Mouse (Mus musculus): ENCODE results near the gene Npr3.
"Not testable (repeated sequence)": the region's sequence is repeated elsewhere in the genome, so short reads cannot be mapped to it uniquely, and the experiment has no call there.

Gene Npr3

DNA sequence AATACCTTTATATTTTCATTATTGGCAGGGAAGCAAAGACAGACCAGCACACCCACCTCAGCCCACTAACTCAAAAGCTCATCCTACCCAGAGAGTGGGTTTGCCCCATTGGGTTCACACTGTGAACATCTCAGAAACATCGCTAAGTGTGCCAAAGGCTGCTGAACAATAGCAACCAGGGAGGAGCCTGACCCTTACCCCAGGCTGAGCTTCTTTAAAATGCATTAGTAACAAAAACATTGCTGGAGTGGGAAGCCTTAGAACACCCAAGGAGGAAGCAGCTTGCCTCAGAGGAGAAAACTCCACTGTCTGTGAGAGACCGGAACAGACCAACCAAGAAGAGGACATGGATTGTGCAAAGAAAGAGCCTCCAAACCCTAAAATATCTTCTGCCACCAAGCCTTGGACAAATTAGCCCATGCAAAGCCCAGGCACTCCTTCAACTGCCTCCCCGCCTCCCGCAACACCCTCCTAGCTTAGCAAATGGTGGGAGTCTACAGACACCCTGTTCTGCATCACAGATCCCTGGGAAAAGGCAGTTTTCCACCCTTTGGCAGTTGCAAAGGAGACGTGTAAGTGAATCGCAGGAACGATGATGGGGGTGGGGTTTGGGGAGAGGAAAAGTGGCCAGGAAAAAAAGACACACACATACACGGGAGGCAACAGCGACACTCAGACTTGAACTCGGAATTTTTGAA is 24.4 kb downstream of the Npr3 start:
- DNase-seq (ENCODE audit: low spot score): no peak

DNA sequence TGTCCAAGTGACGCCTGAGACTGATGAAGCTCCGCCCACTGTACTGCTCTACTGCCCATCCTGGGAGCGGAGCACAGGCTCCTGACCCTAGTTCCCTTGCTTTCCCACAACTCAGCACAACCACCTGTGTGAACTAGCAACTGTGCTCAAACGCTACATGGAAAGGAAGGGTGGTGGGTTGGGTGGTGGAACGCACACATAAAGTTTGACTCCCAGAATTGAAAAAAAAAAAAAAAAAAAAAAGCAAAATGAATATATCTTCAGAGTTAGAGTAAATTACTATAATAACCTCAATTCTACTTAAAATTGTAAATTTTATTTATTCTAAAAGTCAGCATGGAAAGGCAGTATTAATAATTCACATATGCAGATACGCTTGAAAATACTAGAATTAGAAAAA is 25.3 kb downstream of the Npr3 start:
- DNase-seq (ENCODE audit: low spot score): no peak

- no peak for DNase-seq (ENCODE audit: low spot score)
Observed at GRCm38 (mm10) chr15:11878334-11878733, 28.8 kb downstream of the Npr3 start.

DNA sequence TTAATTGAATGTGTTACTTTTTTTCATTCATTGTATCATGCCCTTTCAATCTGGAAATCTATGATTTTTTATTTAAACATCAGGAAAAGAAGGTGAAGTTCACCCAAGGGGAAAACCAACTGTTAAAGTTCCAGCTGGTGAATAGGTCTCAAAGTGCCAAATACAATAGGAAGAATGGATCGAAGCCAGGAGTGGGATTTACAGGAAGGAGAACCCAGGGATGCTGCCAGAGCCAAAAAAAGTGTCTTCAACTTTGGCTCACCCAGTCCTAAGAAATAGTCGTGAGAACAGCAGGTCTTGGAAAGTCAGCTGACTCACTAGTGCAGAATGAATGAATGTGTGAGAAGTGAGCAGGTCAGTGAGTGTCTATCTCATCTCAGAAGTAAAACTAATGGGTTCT is 29.8 kb downstream of the Npr3 start:
- DNase-seq (ENCODE audit: low spot score): no peak

GRCm38 (mm10) chr15:11866918-11867317 is 40.2 kb downstream of the Npr3 start:
- DNase-seq (ENCODE audit: low spot score): no peak

GRCm38 (mm10) chr15:11863540-11863818 is 43.6 kb downstream of the Npr3 start:
- no peak for DNase-seq (ENCODE audit: low spot score)

GRCm38 (mm10) chr15:11862785-11863539 is 44.1 kb downstream of the Npr3 start:
- DNase-seq (ENCODE audit: low spot score): no peak

DNA sequence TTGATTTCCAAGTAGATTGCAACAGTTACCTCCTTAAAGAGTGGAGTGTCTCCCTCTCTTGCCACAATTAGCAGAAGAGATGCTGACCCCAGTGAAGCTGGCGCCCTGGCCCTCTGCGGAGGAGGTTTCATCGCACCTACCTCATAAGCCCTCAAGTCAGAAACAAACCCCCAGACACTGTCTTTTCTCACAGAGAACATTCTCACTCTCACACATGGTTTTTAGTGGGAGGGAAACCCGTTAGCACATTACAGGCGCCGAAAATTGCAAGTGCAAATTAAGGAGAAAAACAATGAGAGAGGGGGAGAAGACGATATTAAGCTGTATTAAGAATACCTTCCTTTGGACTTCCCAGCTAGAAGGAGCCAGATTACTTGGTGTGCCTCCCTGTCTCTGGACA is 44.8 kb downstream of the Npr3 start:
- no peak for DNase-seq (ENCODE audit: low spot score)

GRCm38 (mm10) chr15:11860259-11860658 is 46.8 kb downstream of the Npr3 start:
- no peak for DNase-seq (ENCODE audit: low spot score)

DNA sequence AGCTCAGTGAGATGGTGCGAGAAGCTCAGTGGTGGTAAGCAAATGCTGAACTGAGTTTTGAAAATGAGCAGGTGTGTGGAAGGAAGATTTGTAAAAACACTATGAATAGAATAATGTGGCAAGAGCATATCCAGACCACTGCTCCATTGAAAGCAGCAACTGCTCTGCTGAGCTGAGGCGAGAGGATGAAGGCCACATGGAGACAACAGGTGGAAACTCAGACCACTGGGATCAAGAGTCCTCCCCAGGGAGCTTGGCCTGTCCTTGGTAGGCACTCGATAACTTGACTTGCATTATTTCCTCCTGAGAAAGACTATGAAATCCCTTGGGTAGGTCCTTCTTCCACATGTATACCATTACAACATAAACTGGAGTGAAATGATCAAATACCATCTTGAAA is 47.3 kb downstream of the Npr3 start:
- no peak for DNase-seq (ENCODE audit: low spot score)

DNA sequence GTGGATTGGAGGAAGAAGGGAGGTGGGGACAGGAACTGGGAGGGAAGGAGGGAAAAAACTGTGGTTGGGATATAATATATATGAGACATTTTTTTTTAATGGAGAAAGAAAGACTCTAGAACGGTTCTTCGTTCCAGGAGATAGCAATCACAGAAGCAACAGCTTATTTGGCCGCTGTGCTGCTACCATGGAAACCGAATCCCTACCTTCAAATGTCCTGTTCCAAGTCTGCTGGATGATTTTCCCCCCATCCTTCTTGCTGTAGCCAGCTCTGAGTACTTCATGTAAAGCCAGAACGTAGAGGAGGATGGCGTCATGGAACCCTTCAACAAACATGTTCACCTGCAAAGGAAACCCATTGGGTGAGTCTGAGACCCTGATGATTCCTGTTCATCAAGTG is 48.7 kb downstream of the Npr3 start:
- DNase-seq (ENCODE audit: low spot score): no peak

DNA sequence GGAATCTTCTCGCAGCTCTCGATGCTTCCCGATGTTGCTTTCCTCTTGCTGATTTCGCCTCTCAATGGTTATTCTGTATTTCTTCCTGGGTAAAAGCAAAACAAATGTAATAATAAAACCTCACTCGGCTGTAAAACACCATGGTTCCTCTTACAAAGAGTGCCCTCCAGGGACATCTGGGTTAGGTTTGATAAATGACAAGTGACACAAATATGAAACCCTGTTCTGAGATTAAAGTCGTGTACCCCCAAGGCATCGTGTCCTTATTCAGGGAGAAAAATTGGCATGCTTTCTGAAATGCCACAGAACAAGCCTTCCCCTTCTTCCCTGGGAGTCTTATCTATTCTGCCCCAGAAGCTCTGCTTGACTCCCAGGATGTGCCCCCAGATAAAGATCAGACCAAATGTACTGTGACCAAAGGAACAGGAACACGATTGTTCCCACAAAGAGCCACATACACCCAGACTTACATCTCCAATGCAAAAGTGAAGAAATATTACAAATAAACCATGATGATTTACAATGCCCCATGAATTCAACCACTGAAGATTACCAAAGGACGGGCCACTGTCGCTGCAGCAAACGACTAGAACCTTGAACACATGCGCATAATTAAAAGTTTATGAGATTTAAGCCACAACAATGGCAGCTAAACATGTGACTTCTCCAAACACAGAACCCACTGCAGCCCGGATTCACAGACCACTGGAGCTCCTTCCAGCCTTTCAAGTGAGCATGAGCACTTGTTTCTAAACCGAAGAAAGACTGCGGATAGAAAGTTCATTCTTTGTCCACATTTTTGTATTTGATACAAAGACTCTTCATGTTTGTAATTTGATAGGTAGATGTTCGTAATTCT is 61.7 kb downstream of the Npr3 start:
- no peak for DNase-seq (ENCODE audit: low spot score)

- no peak for DNase-seq (ENCODE audit: low spot score)
Observed at GRCm38 (mm10) chr15:11844115-11844514, 63.0 kb downstream of the Npr3 start.

- DNase-seq (ENCODE audit: low spot score): no peak
Observed at GRCm38 (mm10) chr15:11841828-11842227, 65.3 kb downstream of the Npr3 start.

DNA sequence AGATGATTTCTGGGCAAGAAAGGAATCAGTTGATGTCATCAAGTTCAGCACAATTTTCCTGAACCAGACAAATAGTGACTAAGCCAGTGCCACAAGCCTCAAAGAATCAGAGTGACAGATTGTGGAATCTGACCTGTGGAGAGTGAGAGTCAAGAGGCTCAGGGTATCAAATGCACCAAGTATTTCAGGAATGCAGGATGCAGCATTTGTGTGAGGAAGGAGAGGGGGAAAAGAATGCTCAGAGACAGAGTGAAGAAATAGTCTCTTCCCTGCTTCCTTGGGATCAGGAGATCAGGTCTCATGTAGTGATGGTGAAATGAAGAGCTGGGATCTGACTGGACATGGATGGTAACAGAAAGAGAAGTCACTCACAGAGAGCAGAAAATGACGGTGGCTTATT is 71.2 kb downstream of the Npr3 start:
- no peak for DNase-seq (ENCODE audit: low spot score)

DNA sequence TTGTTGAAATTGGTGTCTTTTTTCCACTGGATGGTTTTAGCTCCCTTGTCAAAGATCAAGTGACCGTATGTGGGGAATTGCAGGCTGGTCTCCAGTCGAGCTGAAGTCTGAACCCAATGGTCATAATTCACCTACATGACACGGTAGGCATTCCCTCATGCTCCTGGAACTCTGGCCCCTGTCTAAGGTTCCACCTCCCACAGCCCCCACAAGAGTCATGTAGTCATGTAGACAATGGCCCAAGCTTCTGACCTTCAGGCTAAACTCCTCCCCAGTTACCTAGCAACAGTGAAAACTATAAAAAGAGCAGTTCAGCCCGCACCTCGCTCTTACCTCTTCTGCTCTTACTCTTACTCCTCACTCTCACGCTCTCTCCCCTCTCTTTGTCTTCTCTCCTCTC is 84.7 kb downstream of the Npr3 start:
- not testable (repeated sequence) for DNase-seq (ENCODE audit: low spot score)

- DNase-seq (ENCODE audit: low spot score): no peak
Observed at GRCm38 (mm10) chr15:11815551-11815950, 91.5 kb downstream of the Npr3 start.

DNA sequence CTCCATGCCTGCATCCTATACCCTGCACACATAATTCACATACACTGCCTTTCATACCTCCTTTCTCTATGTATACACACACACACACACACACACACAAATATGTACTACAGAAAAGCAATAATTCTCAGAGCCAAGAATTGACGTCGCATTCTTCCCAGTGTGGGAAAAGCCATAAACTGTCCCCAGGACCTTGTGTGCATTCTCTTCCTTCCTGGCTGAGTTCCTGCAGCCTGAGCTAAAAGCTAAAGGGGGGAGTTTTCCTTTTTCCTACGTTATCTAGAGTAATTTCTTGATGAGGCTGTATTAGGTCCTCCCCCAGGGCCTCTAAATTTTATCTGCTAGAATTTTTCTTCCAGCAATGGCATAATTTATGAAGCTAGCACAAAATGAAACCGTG is 103.5 kb downstream of the Npr3 start:
- DNase-seq (ENCODE audit: low spot score): no peak

DNA sequence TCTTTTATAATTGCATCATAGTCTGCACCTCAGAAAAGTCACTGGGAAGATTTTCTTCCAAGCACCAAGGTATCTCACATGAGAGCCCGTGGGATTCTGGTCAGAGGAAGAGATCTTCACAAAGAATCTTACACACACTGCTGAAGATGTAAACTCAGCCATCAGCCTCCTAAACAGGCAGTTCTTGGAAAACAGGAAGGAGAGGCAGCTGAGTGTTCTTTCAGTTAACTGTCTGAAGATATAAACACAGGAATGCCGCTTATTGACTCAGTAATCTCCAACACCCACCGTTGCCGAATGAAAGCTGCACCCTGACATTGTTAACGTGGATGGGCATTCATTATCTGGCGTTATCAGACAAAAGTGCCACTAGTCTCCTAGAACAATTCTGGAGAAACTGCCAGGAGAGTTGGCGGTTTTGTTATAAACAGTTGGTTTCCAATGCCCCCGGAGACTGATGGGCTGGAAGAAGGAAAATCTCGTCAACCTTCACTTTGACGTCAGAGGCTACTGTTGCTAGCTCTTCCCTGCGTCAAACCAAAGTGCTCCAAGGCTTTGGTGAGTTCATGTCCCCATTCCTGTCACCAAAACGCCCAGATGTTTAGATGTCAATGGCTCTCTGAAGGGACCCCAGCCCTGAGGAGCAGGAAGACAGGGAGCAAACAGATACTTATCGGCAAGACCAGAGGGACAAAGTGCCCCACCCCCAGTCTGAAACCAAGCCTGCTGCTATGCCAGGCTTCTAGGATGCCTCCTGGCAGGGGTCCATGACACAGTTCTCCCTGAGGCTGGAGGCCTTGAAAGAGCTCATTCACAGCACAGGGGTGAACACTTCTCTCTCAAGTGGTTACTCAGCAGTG is 105.0 kb downstream of the Npr3 start:
- DNase-seq (ENCODE audit: low spot score): peak; percentile 18

DNA sequence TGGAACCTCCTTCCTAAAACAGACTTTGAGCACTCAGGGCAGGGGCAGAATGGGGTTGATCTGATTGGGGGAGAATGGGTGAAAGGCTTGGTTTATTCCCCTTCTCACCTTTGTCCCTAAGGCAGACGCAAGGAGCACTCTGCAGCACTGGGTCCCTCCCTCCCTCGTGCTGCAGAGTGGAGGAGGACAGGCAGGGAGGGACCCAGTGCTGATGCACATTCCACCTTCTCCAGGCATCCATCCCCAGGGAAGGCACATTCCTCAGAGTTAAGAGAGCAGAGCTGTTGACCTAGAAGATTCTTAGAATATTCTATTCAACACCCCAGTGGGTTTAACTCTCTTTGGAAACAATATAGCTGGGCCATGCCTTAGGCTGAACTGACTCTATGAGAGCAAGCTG is 112.5 kb downstream of the Npr3 start:
- no peak for DNase-seq (ENCODE audit: low spot score)
